Mouse (Mus musculus): ENCODE results near the gene Msantd3. TPM values are rescaled to one million over a fixed set of nuclear protein-coding genes. Genes with fewer than 3 reads are reported as not detected.

The Msantd3 gene
- 18.5 and 31.6 TPM in 2 replicates for polyA plus RNA-seq (2012; ENCODE audit: insufficient read depth, insufficient read length, missing spikeins)

DNA sequence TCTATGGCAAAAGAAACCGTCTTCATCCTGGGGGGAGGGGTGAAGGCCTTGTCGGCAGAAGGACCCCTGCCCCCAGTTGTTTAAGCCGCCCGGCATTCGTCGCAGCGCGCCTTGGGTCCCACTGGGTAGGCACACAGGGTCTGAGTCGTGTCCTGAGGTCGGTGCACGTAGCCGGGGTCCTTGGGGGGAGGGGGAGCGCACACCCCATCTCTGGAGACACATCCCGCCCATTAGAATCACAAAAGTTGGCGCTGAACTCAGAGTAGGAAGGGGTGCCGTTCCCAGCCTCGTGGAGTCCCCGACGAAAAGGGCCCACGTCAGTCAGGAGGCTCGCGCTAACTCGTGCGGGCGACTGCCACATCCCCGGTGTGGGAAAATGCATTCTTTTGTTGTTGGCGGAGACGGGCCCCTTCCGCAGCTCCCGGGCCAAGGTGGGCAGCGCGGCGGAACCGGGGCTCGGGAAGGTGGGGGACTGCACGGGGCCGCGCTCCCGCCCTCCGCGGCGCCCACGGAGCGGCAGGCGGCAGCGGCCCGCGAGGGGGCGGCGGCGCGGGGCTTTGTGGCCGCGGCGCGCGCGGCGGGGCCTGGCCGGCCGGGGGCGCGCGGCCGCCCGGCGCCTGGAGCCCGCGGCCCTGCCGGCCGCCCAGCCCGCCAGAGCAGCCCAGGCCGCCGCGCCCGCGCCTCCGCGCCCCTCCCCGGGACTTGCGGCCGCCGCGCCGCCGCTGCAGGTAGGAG is at the start of gene Msantd3:
Msantd3 (plus strand) TSS at position 95 of the 735 bp plus-strand sequence.
- H3K27ac ChIP-seq (replicated peaks; ENCODE audit: low read depth, low read length) = no peak within 1 kb of the TSS
- peak within 1 kb of the TSS; percentile 91 for H3K4me3 ChIP-seq (ENCODE audit: insufficient read depth, low read depth, low read length)
- peaks cover 4% of the 10 kb centered on the region; the same call in 1 of the 2 replicates for H3K4me1 ChIP-seq (ENCODE audit: control insufficient read depth, insufficient read depth, insufficient read length, low read length)

DNA sequence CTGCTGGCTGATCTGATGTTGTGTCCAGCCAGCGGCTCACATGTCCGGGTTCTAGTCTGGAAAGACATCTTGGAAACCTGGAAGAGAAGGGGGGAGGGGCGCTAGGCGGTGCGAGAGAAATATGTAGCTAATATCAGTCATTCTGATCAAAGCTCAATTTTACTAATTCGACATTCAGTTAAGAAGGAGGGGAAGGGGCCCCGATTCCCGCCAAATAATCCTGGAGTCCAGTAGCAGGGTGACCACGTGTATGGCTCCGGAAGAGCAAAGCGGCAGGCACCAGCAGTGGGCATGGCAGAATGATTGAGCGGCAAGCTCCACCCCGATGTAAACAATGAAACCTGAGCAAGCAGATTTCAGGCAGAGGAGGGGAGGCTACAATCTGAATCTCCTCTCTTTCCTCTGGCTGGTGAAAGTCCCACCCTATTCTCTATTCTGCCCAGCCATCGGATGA is 48.4 kb upstream of the Msantd3 start:
- Histone ChIP-seq H3K4me3 (ENCODE audit: insufficient read depth, low read depth, low read length) (peak overlapping the region; percentile 16; the same call in 1 of the 2 replicates), H3K27ac (replicated peaks; ENCODE audit: low read depth, low read length) (no peak overlapping the region), H3K4me1 (ENCODE audit: control insufficient read depth, insufficient read depth, insufficient read length, low read length) (no peaks in the 10 kb centered on the region)

DNA sequence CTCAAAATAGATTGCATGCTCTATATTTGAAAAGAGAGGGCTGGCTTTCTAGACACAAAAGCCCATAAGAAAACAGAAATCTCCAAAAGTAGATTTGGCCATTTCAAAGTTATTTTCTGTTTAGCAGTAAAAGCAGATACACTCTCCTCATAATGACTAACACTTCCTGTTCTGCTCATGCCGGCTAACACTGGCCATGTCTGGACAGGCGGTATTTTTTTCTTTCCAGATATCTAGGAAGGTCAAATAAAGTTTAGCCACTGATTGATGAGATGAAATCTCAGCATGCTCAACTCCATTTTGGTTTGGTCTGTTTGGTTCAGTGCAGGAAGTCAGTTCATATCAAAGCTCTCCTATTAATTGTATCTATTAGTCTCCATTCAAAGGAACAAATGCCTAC is 47.2 kb upstream of the Msantd3 start:
- Histone ChIP-seq H3K27ac (replicated peaks; ENCODE audit: low read depth, low read length) (no peak overlapping the region), H3K4me3 (ENCODE audit: insufficient read depth, low read depth, low read length) (no peak overlapping the region), H3K4me1 (ENCODE audit: control insufficient read depth, insufficient read depth, insufficient read length, low read length) (no peaks in the 10 kb centered on the region)

DNA sequence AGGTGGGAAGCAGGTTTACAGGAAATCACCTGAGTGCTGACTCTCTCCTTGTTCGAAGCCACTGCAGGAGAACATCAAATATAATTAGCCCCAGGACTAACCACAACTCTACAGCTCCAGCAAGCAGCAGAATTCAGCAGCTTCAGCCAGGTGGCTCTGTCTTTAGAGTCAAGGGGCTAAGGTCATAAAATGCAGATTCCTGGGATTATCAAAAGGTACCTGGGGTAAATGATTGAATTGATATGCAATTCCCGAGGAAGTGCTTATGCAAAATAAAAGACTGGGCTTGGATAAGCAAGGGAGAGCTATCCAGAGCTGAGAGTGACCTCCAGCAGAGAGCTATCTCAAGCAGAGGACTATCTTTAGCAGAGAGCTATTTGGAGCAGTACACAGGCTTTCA is 28.9 kb upstream of the Msantd3 start:
- Histone ChIP-seq H3K27ac (replicated peaks; ENCODE audit: low read depth, low read length) (no peak overlapping the region), H3K4me3 (ENCODE audit: insufficient read depth, low read depth, low read length) (no peak overlapping the region), H3K4me1 (ENCODE audit: control insufficient read depth, insufficient read depth, insufficient read length, low read length) (no peaks in the 10 kb centered on the region)

DNA sequence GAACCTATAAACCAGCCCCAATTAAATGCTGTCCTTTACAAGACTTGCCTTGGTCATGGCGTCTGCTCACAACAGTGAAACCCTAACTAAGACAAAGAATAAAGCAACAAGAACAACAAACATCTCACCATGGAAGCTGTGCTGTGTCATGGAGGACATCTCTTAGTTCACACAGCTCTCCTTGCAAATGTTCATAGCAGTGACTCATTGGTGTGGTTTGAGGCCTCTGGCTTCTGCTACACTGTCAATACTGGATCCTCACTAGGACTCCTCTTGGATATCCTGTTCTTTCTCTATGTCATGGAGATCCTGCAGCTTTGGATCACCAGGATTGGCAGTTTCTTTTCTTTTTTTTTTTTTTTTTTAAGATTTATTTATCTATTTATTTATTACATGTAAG is 10.2 kb upstream of the Msantd3 start:
- Histone ChIP-seq H3K27ac (replicated peaks; ENCODE audit: low read depth, low read length) (no peak overlapping the region), H3K4me1 (ENCODE audit: control insufficient read depth, insufficient read depth, insufficient read length, low read length) (no peaks in the 10 kb centered on the region), H3K4me3 (ENCODE audit: insufficient read depth, low read depth, low read length) (no peak overlapping the region)

DNA sequence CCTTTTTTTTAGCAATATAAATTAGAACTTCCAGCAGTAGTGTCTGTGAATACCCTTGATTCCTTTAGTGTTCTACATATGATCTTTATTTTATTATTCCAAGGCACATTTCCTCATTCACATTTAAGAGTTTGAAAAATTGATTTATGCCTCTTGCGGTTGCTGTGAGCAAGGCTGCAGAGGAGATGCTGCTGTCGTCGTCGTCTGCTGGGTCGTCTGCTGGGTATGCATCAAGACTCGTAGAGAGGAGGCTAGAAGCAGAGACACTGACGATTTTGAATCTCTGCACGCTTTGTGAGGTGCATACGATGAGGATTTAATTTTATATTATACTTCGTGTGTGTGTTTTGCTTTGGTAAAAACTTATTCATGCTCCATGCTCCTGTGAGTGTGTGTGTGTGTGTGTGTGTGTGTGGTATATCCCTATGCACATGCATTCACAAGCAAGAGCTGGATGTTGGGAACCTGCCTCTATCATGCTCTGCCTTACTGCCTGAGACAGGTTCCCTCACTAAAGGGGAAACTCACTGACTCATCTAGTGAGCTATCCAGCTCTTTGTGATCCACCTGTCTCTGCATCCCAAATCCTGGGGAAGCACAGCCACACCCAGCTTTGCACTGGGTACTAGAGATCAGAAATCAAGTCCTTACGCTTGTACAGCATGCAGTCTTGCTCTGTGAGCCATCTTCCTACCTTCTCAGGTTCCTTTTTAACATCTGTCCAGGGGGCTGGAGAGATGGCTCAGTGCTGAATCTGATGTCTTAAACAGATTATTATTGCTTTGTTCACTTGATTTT is 7.7 kb upstream of the Msantd3 start:
- Histone ChIP-seq H3K4me1 (ENCODE audit: control insufficient read depth, insufficient read depth, insufficient read length, low read length) (no peaks in the 10 kb centered on the region), H3K27ac (replicated peaks; ENCODE audit: low read depth, low read length) (no peak overlapping the region), H3K4me3 (ENCODE audit: insufficient read depth, low read depth, low read length) (no peak overlapping the region)

DNA sequence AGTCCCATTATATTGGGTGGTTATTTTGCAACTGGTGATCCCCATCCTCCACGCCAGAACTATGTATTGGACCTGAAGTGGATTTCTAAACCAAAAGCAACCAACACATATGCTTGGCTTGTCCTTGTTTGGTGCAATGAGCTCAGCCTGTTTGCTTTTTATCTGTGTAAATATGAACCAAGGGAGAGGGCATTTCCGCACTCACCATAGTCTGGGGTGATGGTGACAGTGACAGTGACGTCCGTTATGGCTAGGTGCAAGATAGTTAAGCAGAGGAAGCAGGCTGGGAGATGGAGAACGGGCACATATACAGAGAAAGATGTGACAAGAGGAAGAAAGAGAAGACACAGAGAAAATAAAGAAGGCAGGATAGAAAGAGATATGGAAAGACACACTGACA is 3.5 kb upstream of the Msantd3 start:
- no peak overlapping the region for H3K4me3 ChIP-seq (ENCODE audit: insufficient read depth, low read depth, low read length)
- no peak overlapping the region for H3K27ac ChIP-seq (replicated peaks; ENCODE audit: low read depth, low read length)
- no peaks in the 10 kb centered on the region for H3K4me1 ChIP-seq (ENCODE audit: control insufficient read depth, insufficient read depth, insufficient read length, low read length)

DNA sequence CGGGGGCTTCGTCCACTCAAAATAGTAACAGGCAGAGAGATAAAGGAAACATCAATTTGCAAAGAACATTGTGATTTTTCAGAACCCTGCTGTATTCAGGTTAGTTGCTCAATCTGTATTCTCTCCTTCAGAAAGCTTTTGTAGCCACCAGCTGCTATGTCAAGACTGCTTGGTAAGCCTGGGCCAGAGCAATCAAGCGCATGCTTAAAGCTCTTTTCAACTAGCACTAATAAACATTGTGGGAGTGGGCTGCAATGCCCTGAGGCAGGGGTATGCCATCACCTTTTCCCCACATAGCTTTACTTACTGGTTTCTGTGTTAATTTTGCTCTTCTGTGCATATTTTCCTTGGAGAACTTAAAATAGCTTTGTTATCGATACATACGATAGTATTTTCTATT is 2.7 kb upstream of the Msantd3 start:
- no peak overlapping the region for H3K27ac ChIP-seq (replicated peaks; ENCODE audit: low read depth, low read length)
- no peaks in the 10 kb centered on the region for H3K4me1 ChIP-seq (ENCODE audit: control insufficient read depth, insufficient read depth, insufficient read length, low read length)
- no peak overlapping the region for H3K4me3 ChIP-seq (ENCODE audit: insufficient read depth, low read depth, low read length)

DNA sequence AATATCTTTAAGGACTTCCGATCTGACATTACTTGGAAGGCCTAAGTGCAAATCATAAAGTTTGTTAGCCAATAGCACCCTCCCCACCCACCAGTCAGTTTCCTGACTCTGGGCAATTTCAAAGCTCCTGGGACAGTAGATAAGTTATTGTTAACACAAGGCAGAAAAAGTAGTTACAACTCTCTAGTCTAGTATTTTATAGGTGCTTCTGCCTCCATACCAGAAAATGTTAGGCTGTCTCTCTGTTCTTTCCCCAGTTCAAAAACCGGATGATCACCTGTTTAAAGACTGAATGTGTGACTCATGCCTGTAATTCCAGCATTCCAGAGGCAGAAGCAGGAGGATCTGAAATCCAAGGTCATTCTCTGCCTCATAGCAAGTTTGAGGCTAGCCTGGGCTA is 1.2 kb upstream of the Msantd3 start:
- peaks cover 4% of the 10 kb centered on the region; the same call in 1 of the 2 replicates for H3K4me1 ChIP-seq (ENCODE audit: control insufficient read depth, insufficient read depth, insufficient read length, low read length)

DNA sequence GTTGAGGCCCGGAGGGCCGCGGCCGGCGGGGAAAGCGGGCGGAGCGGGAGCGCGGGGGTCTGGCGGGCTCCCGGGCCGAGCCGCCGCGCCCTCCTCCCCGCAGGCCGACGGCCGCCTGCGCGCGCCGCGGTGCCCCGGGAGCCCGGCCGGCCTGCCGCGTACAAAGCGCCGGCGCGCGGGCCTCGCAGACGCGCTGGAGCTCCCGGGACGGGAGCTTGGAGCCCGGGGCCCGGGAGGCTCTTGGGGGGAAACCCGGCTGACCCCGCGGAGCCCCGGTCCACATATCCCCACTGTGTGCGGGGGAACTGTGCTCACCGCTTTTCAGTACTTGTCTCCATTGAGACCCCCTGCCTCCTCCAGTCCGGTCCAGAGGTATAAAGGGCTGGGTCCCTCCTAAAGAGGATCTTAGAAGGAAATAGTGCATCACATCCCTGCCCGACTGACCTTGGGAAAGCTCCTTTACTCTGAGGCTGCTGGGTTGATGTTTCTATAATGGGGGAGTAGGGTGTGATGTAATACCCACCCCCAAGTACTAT is 909 bp downstream of the Msantd3 start:
- Histone ChIP-seq H3K4me1 (ENCODE audit: control insufficient read depth, insufficient read depth, insufficient read length, low read length) (peaks cover 4% of the 10 kb centered on the region; the same call in 1 of the 2 replicates), H3K4me3 (ENCODE audit: insufficient read depth, low read depth, low read length) (peak overlapping the region; percentile 65), H3K27ac (replicated peaks; ENCODE audit: low read depth, low read length) (no peak overlapping the region)

More for the DNA sequence above, 1.2 kb upstream of the Msantd3 start:
- Histone ChIP-seq H3K27ac (replicated peaks; ENCODE audit: low read depth, low read length) (no peak overlapping the region), H3K4me3 (ENCODE audit: insufficient read depth, low read depth, low read length) (no peak overlapping the region)

DNA sequence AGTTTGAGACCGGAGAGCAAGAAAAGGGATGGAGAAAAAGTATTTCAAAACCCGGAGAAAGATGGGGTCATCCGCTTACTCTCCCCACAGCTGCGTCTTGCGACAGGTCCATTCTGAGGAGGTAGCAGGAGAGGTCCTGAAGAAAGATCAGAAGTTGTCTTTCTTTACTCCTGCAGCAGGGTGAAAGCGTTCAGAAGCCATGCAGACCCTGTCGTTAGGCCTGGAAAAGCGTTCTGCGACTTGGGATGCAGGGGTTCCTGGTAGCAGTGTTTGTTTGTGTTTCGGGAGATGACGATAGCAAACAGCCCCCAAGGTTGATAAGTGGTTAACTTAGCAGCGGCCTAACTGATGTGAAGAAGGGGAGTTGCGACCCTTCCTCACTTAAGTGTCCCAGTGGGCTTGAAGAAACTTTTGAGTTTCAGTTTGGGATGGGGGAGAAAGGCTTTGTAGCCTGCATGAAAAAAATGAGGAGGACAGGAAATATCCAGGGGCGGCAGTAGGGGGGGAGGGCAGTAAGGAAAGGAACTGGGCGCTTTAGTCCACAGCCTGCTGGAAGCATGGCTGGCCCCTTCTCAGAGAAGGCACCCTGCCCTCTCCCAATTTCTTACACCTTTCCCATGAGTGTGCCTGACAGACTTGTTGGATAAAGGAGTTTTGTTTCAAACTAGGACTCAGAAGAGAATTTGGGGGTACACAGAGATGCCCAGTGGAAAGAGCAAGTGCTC is 2.0 kb downstream of the Msantd3 start:
- no peak overlapping the region for H3K27ac ChIP-seq (replicated peaks; ENCODE audit: low read depth, low read length)
- peak overlapping the region; percentile 28 for H3K4me3 ChIP-seq (ENCODE audit: insufficient read depth, low read depth, low read length)
- H3K4me1 ChIP-seq (ENCODE audit: control insufficient read depth, insufficient read depth, insufficient read length, low read length) = peaks cover 4% of the 10 kb centered on the region; the same call in 1 of the 2 replicates

DNA sequence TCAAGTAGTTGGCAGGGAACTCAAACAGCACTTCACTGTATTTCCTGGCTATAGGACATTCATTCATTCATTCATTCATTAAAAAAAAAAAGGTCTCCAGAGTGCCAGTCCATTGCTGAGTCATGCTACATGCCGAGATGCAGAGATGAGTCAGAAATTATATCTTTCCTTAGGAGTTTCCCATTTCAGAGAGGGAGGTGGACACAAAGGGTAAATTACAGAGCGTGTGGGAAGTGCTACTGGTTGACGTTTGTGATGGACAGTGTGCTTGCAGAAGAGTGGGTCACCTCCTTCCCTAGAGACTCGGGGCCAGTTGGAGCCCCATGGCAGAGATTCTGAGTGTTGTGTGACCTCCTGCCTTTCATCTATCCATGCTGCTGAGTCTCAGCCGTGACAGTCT is 2.6 kb downstream of the Msantd3 start:
- Histone ChIP-seq H3K27ac (replicated peaks; ENCODE audit: low read depth, low read length) (no peak overlapping the region), H3K4me1 (ENCODE audit: control insufficient read depth, insufficient read depth, insufficient read length, low read length) (peaks cover 4% of the 10 kb centered on the region; the same call in 1 of the 2 replicates), H3K4me3 (ENCODE audit: insufficient read depth, low read depth, low read length) (no peak overlapping the region)

DNA sequence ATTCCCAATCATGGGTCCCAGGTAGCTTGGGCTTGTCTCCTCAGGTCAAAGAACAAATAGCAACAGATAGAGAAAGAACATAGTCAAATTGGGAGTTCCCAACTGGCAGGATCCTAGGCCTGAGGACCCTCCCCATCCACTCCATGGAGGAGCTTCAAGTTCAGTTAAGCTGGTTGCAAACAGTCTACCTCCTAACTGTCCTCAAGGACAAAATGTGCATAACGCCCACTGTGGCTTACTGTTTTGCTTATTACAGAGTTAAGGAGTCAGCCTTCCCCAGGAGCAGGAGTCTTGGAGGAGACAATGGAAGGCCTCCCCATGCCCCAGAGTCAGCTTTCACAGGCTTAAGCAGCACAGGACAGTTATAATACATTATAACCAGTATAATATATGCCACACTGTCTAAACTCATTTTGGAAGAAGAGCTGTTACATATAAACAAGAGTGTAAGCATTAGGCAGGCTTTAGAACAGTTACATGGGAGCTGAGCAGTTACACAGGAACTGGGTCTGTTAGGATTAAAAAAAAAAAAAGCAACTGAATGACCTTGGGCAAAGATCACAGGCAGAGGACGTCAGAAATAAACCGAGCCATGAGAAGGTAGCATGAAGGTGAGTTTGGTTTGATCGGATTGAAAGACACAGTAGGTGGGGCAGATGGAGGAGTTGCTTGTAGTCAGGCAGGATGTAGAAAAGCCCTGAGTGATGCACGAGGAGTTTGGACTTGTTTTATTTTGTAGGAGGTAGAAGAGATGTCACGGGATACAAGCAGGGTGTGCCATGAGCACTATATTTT is 3.5 kb downstream of the Msantd3 start:
- Histone ChIP-seq H3K27ac (replicated peaks; ENCODE audit: low read depth, low read length) (no peak overlapping the region), H3K4me3 (ENCODE audit: insufficient read depth, low read depth, low read length) (no peak overlapping the region), H3K4me1 (ENCODE audit: control insufficient read depth, insufficient read depth, insufficient read length, low read length) (peaks cover 4% of the 10 kb centered on the region; the same call in 1 of the 2 replicates)

DNA sequence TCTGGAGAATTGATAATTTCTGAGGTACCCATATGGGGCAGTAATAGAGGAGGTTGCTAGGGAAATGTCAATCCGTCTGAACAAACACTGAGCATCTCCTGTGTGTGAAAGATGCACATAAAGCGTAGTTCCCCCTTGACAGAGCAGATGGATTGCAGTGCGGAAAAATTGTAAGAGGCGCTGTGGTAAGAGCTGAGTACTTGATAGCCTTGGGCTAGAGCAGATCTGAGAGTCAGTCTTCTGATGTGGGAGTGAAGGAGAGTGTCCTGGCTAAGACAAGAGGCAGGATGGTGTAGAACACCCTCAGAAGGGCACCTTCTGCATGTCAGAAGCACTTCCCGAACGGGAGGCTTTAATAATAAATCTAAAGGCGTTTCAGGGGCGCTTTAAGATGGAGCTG is 4.4 kb downstream of the Msantd3 start:
- no peak overlapping the region for H3K4me3 ChIP-seq (ENCODE audit: insufficient read depth, low read depth, low read length)
- H3K4me1 ChIP-seq (ENCODE audit: control insufficient read depth, insufficient read depth, insufficient read length, low read length) = peaks cover 4% of the 10 kb centered on the region; the same call in 1 of the 2 replicates
- no peak overlapping the region for H3K27ac ChIP-seq (replicated peaks; ENCODE audit: low read depth, low read length)

Measured in brown adipose tissue, adult 24 weeks (tissue).